Mouse (Mus musculus): ENCODE results near the gene Atxn3.
A peak's percentile ranks its signal among the peaks of the same experiment; 100 is the strongest.
"Not testable (repeated sequence)": the region's sequence is repeated elsewhere in the genome, so short reads cannot be mapped to it uniquely, and the experiment has no call there.

The Atxn3 gene

GRCm38 (mm10) chr12:101957079-101957941 lies 736 bp downstream of the Atxn3 start:
- DNase-seq: no peak

- not testable (repeated sequence) for DNase-seq
Observed at GRCm38 (mm10) chr12:101955821-101956220, 2.2 kb downstream of the Atxn3 start.

- DNase-seq: no peak
Observed at GRCm38 (mm10) chr12:101948801-101949200, 9.2 kb downstream of the Atxn3 start.

GRCm38 (mm10) chr12:101947986-101948385 lies 10.1 kb downstream of the Atxn3 start:
- DNase-seq: no peak

- no peak for DNase-seq
Observed at GRCm38 (mm10) chr12:101937572-101937971, 20.5 kb downstream of the Atxn3 start.

- DNase-seq: no peak
Observed at GRCm38 (mm10) chr12:101935223-101935622, 22.8 kb downstream of the Atxn3 start.

- DNase-seq: no peak
Observed at GRCm38 (mm10) chr12:101928423-101928822, 29.6 kb downstream of the Atxn3 start.

GRCm38 (mm10) chr12:101922313-101922712 lies 35.7 kb downstream of the Atxn3 start:
- DNase-seq: no peak

- DNase-seq: no peak
Observed at GRCm38 (mm10) chr12:101919847-101920246, 38.2 kb downstream of the Atxn3 start.

- no peak for DNase-seq
Observed at GRCm38 (mm10) chr12:101917165-101917564, 40.9 kb downstream of the Atxn3 start.

GRCm38 (mm10) chr12:101912626-101913490 lies 45.2 kb downstream of the Atxn3 start, which contains the start of gene Trip11:
TSS of gene Trip11 (minus strand) at chr12:101913267.
- peak; percentile 89 for DNase-seq

- no peak for DNase-seq
Observed at GRCm38 (mm10) chr12:101911346-101911745, 46.7 kb downstream of the Atxn3 start.

GRCm38 (mm10) chr12:101910360-101910759 lies 47.7 kb downstream of the Atxn3 start:
- no peak for DNase-seq

- DNase-seq: no peak
Observed at GRCm38 (mm10) chr12:101905817-101906216, 52.2 kb downstream of the Atxn3 start.

- DNase-seq: no peak
Observed at GRCm38 (mm10) chr12:101904906-101905305, 53.1 kb downstream of the Atxn3 start.

- no peak for DNase-seq
Observed at GRCm38 (mm10) chr12:101904170-101904569, 53.9 kb downstream of the Atxn3 start.

GRCm38 (mm10) chr12:101899671-101900245 lies 58.3 kb downstream of the Atxn3 start:
- no peak for DNase-seq

GRCm38 (mm10) chr12:101898966-101899365 lies 59.1 kb downstream of the Atxn3 start:
- DNase-seq: no peak

GRCm38 (mm10) chr12:101897113-101897512 lies 60.9 kb downstream of the Atxn3 start:
- DNase-seq: no peak

- DNase-seq: no peak
Observed at GRCm38 (mm10) chr12:101893296-101893695, 64.8 kb downstream of the Atxn3 start.

- DNase-seq: no peak
Observed at GRCm38 (mm10) chr12:101892832-101893231, 65.2 kb downstream of the Atxn3 start.

GRCm38 (mm10) chr12:101891066-101891465 lies 67.0 kb downstream of the Atxn3 start:
- no peak for DNase-seq

- no peak for DNase-seq
Observed at GRCm38 (mm10) chr12:101889351-101889750, 68.7 kb downstream of the Atxn3 start.

All from right cerebral cortex, postnatal 14 days (tissue).